Mouse (Mus musculus): ENCODE results near the gene Sltm.
A peak's percentile ranks its signal among the peaks of the same experiment; 100 is the strongest.
"Not testable (repeated sequence)": the region's sequence is repeated elsewhere in the genome, so short reads cannot be mapped to it uniquely, and the experiment has no call there.

The Sltm gene

DNA sequence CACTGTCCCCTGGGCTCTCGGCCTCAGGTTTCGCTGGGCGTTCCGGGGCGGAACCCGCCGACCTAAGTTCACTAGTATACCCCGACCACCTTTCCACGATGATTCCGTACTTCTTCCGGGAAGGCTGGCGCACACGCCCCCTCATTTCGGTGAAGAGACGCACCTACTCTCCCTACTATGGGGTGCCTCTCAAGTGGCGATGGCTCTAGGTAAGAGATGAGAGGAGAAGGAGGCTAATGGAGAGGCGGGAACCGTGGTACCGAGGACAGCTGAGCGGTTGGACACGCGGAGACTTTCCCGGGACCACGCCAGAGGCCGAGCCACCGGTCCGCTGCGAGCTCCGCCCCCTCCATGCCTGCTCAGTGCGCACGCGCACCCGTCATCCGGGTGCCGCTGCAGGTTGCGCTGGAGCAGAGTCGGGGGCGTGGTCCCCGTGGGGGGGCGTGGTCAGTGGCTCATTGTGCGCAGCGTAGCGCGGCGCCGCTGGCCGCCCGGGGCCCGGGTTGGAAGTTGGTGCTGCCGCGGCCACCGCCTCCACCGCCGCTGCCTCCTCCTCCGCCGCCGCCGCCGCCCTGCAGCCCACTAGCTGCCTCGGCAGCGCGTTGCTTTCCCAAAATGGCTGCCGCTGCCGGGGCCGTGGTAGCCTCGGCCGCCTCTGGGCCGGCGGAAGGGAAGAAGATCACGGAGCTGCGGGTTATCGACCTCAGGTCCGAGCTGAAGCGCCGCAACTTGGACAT, at the start of gene Sltm:
Sltm (plus strand) TSS at position 450 of the 737 bp plus-strand sequence.
- peak; percentile 96 for DNase-seq (ENCODE audit: low read depth)

DNA sequence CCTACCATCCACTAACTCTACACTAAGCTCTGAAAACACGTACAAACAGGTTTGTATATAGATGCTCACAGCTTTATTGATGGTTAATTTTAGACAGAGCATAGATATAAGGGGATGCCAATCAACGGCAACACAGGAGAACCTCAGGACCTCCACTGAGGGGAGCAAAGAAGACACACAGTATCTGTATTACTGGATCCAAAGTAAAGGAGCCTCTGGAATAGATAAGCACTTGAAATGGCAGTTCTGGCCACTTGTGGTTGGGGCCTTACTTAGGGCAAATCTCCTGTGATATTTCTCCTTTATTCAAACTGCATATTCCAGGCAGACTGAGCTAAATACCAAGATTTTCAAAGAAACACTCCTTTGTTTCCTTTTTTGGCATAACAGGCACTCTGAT, 49.5 kb upstream of the Sltm start:
- no peak for DNase-seq (ENCODE audit: low read depth)

DNA sequence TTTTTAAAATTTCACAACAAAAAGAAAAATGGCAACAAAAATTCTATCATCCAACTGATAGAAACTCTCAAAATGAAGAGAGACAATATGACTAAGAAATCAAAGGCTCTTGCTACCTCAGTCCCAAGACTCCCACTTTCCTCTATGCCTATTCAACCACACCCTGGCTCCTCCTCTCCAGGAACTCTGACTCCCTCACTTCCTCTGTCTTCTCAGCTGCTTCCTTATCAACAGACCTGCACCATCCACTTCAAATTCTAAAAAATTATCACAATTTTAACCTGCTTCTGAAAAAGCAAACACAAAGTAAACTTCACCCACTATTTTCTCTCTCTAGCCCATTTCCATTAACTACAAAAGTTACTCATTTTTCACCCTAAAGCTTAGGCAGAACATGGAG, 45.6 kb upstream of the Sltm start:
- no peak for DNase-seq (ENCODE audit: low read depth)

DNA sequence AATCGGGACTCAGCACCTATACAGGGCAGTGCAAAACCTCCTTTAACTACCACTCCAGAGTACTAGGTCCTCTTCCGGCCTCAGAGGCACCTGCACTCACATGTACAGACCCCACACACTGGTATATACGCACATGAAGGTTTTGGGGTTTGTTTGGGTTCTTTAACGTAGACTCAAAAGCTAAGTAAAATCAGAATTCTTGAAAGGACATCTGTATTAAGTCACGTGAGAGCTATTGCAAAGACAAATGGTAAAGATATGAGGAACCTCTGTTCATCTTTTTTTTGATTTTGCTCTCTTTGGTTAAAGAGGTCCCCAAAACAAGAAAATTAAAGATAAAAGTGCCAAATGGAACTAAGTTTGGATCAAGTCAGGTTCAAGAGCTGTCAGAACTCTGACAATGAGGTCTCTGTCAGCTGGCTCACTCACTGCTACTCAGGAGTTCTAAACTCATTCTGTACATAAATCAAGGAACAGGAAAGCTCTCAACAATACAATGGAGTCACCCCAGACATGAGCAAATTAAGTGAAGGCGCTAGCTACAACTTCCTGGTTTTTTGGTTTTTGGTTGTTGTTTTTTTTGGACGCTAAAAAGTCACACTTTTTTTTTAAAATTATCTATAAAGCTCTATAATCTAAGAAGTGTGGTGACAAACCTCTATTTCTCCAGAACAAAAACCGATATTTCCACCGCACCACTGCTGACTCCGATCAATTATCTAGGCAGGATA, 40.1 kb upstream of the Sltm start:
- no peak for DNase-seq (ENCODE audit: low read depth)

DNA sequence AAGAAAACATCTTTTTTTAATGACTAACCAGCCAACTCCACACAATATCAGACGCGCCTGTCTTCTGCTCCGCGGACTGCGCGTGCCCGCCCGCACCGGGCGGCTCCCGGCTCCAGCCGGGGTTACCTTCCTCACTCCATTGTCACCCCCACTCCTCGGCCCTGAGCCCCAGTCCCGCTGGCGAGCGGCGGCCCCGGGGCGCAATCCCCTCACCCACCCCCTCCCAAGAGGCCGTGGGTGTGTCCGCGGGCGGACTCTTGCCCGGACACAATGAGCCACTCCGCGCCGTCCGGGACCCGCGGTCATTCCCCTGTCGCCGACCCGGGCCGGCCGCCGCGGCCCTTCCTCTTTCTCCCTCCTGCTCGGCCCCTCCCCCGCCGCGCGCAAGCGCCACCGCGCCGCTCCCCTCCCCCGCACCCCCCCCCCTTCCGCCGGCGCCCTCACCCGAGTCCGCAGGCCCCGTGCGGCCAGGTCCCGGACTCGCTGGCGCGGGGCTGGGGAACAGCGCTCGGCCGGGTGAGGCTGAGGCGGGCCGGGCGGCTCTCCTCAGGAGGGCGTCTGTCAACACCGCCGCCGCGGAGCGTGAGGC, 39.4 kb upstream of the Sltm start:
- DNase-seq (ENCODE audit: low read depth): peak; percentile 29

DNA sequence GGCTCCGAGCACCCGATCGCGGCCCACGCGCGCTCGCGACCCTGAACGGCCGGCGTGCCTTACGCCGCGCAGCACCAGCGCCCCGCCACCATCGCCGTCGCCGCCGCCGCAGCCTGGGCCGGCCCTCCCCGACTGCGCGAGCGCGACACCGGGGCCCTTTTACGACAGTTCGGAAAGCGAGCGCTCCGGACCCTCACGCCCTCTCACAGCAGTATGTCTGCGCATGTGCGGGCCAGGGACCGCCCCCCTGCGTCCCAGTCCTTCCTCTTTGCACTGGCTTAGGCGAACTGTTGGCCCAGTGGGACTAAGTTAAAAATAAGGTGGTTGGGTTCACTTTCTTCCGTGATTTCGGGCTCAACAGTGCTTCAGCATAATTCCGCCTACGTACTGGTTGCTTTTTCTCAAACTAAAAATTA, 38.9 kb upstream of the Sltm start, which contains the start of gene Rnf111:
Rnf111 (minus strand) TSS at position 100 of the 416 bp plus-strand sequence.
- DNase-seq (ENCODE audit: low read depth): peak; percentile 92

DNA sequence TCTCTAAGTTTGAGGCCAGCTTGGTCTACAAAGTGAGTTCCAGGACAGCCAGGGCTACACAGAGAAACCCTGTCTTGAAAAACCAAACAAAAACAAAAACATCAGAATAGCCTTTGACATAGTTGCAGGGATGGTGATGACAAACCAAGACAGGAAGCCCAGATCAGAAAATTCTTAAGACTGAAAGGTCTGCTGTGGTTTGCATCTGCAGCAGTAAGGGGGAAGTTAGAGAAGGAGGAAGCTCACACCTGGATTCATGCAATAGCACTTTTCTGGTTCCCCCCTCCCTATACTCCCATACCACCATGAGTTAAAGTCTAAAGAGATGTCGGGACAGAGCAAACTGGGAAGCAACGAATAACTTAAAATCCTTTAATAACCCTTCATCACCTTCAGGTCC, 36.4 kb upstream of the Sltm start:
- DNase-seq (ENCODE audit: low read depth): no peak

DNA sequence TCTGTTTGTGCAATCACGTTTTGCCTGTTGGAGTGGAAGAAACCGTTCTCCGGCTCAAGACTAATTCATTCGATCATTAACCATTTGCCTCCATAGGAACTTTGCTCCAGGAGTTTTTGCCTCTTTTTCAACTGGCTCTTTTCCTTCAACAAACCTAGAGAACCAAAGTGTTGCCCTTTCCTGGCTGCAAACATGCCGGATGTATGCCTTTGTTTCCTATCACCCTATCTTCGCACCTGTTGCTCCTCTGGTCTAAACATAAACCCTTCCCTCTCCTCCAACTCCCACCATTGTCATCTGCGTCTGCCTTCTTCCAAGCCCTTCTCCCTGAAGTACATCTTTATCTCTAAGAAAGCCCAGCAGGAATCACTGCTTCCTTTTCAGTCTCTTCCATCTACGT, 35.8 kb upstream of the Sltm start:
- no peak for DNase-seq (ENCODE audit: low read depth)

DNA sequence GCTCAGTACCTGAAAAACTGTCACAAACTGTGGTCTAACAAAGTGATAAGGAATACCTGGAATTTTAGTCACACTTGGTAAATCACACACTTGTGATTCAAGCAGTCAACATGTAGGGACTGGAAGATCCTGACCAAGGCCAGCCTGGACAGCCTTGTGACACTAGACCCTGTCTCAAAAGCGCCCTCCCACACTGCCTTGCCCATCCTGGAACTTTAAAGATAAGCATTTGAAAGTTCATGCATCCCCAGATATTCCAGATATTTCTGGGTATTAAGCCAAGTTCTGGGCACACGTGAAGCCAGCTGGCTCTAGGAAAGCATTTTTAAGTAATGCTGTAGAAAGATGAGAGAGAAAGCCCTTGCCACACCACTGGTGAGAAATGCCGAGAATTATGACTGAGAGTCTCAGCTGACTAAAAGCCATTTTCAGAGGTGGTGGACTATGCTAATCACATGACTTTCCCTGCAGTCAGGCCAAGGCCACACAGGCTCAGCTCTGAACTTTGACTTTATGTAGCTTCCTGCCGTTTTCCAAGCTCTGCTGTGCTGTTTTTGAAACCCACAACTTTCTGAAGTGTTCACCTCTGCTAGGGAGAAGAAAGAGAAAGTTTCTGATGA, 32.5 kb upstream of the Sltm start:
- no peak for DNase-seq (ENCODE audit: low read depth)

DNA sequence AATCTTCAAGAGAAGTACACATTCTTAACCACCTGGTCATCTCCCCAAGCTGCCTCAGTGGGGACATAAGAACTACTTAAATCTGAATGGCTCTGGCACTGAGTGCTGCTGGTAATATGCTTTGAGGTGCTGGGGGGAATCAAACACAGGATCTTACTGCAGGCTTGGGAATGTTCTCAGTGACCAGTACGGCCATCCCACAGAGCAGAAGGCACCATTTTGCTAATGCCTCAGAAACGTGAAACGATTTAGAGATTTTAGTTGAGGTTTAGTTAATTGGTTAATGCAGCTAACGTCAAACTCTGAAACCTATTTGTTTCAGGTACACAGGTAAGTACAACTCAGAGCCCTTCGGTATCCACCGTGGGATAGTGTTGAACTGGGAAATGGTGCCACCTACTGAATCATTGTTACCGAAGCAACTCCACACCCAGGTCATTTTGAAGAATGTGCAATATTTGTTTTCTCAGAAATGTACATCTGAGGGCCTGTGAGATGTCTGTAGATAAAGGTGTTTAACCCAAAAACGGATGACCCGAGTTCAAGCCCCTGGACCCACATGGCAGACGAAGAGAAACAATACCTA, 31.5 kb upstream of the Sltm start:
- no peak for DNase-seq (ENCODE audit: low read depth)

DNA sequence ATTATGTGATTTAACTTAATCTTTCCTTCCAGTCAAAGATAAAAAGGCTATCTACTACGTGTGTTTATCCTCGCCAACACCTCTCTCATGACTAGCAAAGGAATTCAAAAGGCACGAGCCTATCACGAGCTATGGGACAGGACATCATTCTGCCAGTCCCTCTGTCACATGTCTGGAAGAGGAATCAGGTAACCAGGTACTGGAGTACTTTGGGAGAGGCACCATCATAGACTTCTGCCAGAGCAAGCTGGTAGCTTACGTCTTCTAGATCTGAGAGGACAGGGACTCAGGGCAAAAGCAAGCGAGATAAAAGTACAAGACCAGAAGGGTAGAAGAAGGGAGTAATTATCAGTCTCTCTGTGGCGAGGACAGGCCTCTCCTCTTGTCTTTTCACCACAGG, 30.9 kb upstream of the Sltm start:
- no peak for DNase-seq (ENCODE audit: low read depth)

DNA sequence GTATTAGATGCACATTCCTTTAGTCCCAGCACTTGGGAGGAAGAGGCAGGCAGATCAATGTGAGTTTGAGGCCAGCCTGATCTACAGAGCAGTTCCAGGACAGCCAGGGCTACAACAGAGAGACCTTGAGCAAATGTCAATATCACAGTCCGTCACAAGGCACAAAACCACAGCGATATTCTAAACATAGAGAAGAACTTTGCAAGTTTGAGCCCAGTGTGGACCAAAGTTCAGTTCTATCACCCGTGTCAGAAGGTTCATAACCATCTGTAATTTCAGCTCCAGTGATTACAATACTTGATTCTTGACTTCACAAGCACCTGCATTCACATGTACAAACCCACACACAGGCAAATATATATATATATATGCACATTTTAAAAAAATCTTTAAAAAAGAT, 21.9 kb upstream of the Sltm start:
- DNase-seq (ENCODE audit: low read depth): no peak

DNA sequence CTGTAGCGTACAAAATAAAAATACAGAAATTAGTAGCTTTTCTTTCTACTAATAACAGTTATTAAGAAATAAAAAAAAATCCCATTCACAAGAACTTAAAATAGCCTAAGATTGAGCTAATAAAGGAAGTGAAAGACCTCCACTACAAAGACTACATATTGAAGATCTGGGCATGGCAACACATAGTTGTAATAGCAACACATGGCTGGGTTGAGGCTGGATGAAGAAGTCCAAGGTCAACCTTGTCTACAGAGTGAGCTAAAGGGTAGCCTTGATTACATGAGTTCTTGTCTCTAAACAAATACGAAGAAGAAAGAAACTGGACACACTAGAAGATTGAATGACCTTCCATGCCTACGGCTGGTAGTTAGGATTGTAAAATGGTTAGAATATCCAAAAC, 18.7 kb upstream of the Sltm start:
- no peak for DNase-seq (ENCODE audit: low read depth)

DNA sequence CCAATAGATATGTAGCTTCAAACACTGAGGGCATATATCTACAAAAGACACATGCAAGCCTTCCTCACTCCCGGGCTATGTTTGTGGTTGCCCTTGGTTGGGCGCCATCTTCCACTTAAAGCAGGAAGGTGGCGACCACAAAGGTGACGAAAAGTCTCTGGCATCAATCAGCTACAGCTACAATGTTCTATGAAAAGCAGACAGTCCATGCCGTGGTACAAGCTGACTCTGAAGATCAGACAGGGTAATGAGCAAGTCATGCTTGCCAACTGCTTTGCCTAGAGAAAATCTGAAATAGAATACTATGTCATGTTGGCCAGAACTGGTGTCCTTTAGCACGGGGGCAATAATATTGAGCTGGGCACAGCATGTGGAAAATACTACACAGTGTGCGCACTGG, 18.2 kb upstream of the Sltm start:
- no peak for DNase-seq (ENCODE audit: low read depth)

DNA sequence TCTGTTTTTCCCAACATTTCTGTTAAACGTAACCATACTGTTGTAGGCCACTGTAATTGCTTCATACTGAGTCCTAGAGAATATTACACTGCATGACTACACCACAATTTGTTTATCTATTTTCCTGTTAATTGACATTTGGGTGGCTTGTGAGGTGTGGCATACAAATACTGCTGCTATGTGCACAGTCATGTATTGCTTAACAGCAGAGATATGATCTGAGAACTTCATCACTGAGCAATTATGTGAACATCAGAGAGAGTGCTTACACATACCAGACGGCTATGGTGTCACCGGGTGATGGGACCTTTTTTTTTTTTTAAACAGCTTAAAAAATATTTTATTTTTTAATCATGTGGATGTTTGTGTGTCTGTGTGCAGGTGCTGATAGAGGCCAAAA, 9.2 kb upstream of the Sltm start:
- DNase-seq (ENCODE audit: low read depth): no peak

DNA sequence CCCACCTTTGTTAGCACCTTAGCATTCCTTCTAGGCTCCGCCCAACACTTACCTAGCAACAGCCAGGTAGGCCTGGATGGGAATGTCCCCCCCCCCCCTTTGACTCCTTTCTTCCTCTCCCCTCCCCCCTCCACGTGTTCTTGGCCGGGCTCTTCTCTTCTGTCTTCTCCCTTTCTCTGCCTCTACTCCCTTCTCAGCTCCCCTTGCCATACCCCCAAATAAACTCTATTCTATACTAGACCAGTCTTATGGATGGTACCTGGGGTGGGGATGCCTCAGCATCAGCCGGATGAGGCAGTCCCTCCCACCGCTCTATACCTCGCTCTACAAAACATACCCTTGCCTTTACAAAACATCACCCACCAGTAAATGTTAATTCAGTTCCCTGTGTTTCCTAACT, 970 bp upstream of the Sltm start:
- no peak for DNase-seq (ENCODE audit: low read depth)

DNA sequence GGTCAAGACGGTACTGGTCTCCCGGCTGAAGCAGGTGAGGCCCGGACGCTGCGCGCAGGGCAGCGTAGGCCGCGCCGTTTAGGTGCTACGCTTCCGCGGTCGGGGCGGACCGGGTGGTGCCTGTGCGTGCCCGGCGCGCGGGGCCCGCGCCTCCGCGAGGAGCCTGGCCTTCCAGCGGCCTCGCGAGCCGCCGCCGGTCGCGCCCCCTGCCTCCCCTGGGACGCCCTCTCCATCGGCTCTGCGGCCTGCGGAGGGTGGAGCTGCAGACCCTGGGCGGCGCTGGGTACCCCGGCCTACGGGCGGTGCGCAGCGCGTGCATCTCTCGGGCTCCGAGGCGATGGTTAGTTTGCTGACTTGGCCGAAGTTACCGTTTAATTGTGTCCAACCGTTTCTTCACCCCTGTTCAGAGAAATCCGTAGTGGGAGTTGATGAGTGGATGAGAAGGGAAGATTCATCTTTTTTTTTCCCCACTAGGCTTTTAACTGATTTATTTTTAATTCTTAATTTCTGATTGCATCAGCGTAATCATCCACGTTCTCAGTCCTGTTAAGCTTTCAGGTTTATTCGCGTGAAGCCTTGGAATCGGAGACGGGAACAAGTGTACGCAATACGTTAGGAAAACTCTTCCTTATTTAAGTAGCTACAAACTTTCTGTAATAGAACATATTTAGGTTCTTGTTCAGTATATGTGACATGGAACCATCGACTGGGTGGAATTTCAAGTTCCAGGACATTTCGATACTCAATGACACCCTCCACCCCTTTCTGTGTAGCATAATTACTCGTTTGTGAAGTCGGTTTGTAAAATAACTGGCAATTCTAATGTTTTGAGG, 710 bp downstream of the Sltm start:
- DNase-seq (ENCODE audit: low read depth): peak; percentile 32

DNA sequence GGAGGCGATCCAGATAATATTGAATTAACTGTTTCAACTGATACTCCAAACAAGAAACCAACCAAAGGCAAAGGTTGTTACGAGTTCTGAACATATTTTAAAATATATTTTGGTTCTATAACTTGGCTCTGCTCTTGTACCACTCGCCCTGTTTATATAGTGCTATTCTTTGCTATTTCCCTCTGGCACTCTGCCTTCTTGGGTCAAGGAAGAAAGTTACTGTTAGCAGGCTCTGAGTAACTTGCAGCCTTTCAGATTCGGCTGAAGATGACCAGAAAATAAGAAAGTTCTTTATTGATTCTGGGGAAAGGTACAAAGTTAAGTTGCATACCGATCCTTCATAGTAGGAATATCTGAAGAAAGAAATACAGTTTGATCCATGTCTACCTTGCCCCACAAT, 1.4 kb downstream of the Sltm start:
- DNase-seq (ENCODE audit: low read depth): no peak

DNA sequence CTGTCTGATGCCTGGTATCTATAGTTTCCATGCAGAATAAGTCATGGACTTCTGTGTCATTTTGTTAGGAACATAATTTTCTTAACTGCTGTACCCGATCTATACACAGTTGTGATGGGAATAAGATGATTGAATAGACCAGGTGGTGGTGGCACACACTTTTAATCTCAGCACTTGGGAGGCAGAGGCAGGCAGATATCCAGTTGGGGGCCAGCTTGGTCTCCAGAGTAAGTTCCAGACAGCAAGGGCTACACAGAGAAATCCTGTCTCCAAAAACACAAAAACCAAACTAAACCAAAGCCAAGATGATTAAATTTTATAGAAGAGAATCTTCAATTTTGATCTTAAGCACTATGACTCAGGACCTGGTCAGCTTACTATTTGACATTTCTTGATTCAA, 2.3 kb downstream of the Sltm start:
- no peak for DNase-seq (ENCODE audit: low read depth)

DNA sequence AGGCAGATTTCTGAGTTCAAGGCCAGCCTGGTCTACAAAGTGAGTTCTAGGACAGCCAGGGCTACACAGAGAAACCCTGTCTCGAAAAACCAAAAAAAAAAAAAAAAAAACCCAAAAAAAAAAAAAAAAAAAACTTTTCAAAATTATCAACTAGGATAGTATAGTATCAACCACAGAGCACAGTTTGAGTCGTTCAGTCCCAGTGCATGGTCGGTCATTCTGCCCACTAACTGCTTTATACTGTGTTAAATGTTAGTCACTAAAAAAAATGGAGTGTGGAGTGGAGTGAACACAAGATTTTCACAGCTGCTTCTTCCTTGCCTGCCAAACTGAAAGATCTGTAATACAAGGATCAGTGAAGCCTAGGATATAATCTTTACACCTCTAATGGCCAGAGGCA, 4.0 kb downstream of the Sltm start:
- DNase-seq (ENCODE audit: low read depth): not testable (repeated sequence)

DNA sequence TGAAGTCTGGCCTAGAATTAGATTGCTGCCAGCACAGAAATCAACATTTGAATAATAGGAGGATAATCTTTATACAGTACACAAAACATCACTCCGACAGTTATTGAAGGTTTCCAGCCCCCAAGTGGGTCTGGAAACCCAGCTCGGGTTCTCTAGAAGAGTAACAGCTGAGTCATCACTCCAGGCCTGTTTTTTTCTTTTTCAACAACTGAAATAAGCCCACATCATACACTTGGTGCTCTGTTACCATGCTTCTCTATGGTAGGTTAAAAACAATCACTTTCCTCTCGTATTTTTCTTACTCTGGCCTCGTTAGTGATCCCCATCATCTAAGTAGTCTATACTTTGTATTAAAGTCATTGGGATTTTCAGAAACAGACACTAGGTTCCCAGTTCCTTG, 5.8 kb downstream of the Sltm start:
- DNase-seq (ENCODE audit: low read depth): no peak

DNA sequence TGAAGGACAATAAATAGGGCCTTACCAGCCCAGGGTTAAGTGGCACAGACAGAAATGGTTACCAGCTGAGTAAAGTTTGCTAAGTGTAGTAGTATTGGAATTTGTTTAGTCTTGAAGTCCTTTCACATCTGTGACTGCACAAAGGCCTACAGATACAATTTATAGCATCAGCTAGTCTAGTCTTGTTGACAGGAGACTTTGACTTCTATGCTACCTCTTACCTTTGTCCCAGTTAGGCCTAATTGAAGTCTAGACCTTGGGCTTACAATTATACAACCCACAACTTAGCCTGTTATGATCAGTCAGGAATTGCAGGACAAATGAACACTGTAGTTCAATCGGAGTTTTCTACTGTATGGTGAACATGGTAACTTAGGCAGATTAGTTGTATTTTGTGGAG, 9.0 kb downstream of the Sltm start:
- DNase-seq (ENCODE audit: low read depth): no peak
